8 mouse cellular contexts compared by ENCODE assay signal in genomic region chr14:34080321-34080997, GRCm38 (mm10). TPM values are rescaled to one million over a fixed set of nuclear protein-coding genes. Genes with fewer than 3 reads are reported as not detected.
DNase-seq lines count a peak whose midpoint lies in the region; ATAC-seq and TF ChIP-seq lines count a peak whose summit lies in the region.

No protein-coding gene starts in this region.

- no peaks in the 10 kb centered on the region for H3K36me3 ChIP-seq in embryonic facial prominence, embryonic 10.5 days (replicated peaks)
- H3K36me3 ChIP-seq in kidney, adult 2 months (ENCODE audit: control insufficient read depth, insufficient read depth, low read length): no peaks in the 10 kb centered on the region
- no peaks in the 10 kb centered on the region for H3K36me3 ChIP-seq in limb, embryonic 10.5 days
- no peaks in the 10 kb centered on the region for H3K36me3 ChIP-seq in midbrain, embryonic 15.5 days (replicated peaks)
- no peaks in the 10 kb centered on the region for H3K36me3 ChIP-seq in stomach, embryonic 14.5 days (ENCODE audit: control insufficient read depth, insufficient read depth, low read length)

- TF ChIP-seq POLR2A in kidney, adult 2 months (IDR thresholded peaks at IDR 0.05; ENCODE audit: low read depth, low read length): no peak

- 0 out of 2 replicates have a peak overlapping the region, but pooled peaks have one; percentile 12 for H3K4me3 ChIP-seq in embryonic facial prominence, embryonic 10.5 days
- no peak overlapping the region for H3K4me3 ChIP-seq in kidney, adult 2 months (ENCODE audit: insufficient read depth, low read depth, low read length)
- H3K4me3 ChIP-seq in limb, embryonic 10.5 days: no peak overlapping the region
- no peak overlapping the region for H3K4me3 ChIP-seq in midbrain, embryonic 15.5 days
- H3K4me3 ChIP-seq in stomach, embryonic 14.5 days (ENCODE audit: low read depth, low read length): no peak overlapping the region

- 0 out of 2 replicates have a peak, but pooled peaks cover 5% of the 10 kb centered on the region for H3K27me3 ChIP-seq in embryonic facial prominence, embryonic 10.5 days (replicated peaks; ENCODE audit: low read depth, poor library complexity, severe bottlenecking)
- H3K27me3 ChIP-seq in kidney, adult 2 months (replicated peaks; ENCODE audit: control insufficient read depth, insufficient read depth, low read length): no peaks in the 10 kb centered on the region
- H3K27me3 ChIP-seq in limb, embryonic 10.5 days (ENCODE audit: low read depth, poor library complexity, severe bottlenecking): no peaks in the 10 kb centered on the region
- no peaks in the 10 kb centered on the region for H3K27me3 ChIP-seq in midbrain, embryonic 15.5 days (replicated peaks)
- H3K27me3 ChIP-seq in stomach, embryonic 14.5 days (ENCODE audit: control insufficient read depth, insufficient read depth, low read length): no peaks in the 10 kb centered on the region

- H3K4me1 ChIP-seq in embryonic facial prominence, embryonic 10.5 days: no peaks in the 10 kb centered on the region
- H3K4me1 ChIP-seq in kidney, adult 2 months (ENCODE audit: control insufficient read depth, insufficient read depth, low read length): no peaks in the 10 kb centered on the region
- no peaks in the 10 kb centered on the region for H3K4me1 ChIP-seq in limb, embryonic 10.5 days
- H3K4me1 ChIP-seq in midbrain, embryonic 15.5 days: peaks cover 2% of the 10 kb centered on the region; the same call in 1 of the 2 replicates
- no peaks in the 10 kb centered on the region for H3K4me1 ChIP-seq in stomach, embryonic 14.5 days (ENCODE audit: control insufficient read depth, insufficient read depth, low read length)

- WGBS in embryonic facial prominence, embryonic 10.5 days: 8% methylated on average over 11 of the region's 11 CpGs
- 14% methylated on average over 11 of the region's 11 CpGs for whole genome bisulfite sequencing in kidney, adult 2 months
- WGBS in limb, embryonic 10.5 days: 9% methylated on average over 11 of the region's 11 CpGs
- 9% methylated on average over 11 of the region's 11 CpGs for WGBS in midbrain, embryonic 15.5 days
- WGBS in stomach, embryonic 14.5 days: 11% methylated on average over 11 of the region's 11 CpGs

- H3K4me2 ChIP-seq in midbrain, embryonic 15.5 days: no peak overlapping the region
- H3K4me2 ChIP-seq in stomach, embryonic 14.5 days (replicated peaks; ENCODE audit: low read depth, low read length): no peak overlapping the region; the same call in 1 of the 2 replicates

- peak; percentile 90 for TF ChIP-seq CTCF in kidney, adult 2 months (conservative IDR thresholded peaks at IDR 0.05; ENCODE audit: insufficient read depth, insufficient read length, low read depth, low read length)

- no peak overlapping the region for H3K9ac ChIP-seq in midbrain, embryonic 15.5 days
- no peak overlapping the region for H3K9ac ChIP-seq in stomach, embryonic 14.5 days (replicated peaks; ENCODE audit: low read depth, low read length)

- H3K9me3 ChIP-seq in embryonic facial prominence, embryonic 10.5 days: no peaks in the 10 kb centered on the region
- H3K9me3 ChIP-seq in limb, embryonic 10.5 days (replicated peaks): no peaks in the 10 kb centered on the region
- no peaks in the 10 kb centered on the region for H3K9me3 ChIP-seq in midbrain, embryonic 15.5 days
- H3K9me3 ChIP-seq in stomach, embryonic 14.5 days (ENCODE audit: control insufficient read depth, low read depth, low read length): no peaks in the 10 kb centered on the region

- H3K27ac ChIP-seq in embryonic facial prominence, embryonic 10.5 days (replicated peaks): no peak overlapping the region
- no peak overlapping the region for H3K27ac ChIP-seq in kidney, adult 2 months (ENCODE audit: insufficient read depth, low read depth, low read length)
- no peak overlapping the region for H3K27ac ChIP-seq in limb, embryonic 10.5 days
- H3K27ac ChIP-seq in midbrain, embryonic 15.5 days: no peak overlapping the region
- no peak overlapping the region for H3K27ac ChIP-seq in stomach, embryonic 14.5 days (ENCODE audit: low read length)

- peak; percentile 85 for ATAC-seq in midbrain, embryonic 15.5 days (replicated peaks)
- ATAC-seq in stomach, embryonic 14.5 days (ENCODE audit: insufficient number of reproducible peaks, insufficient read depth, low FRiP score, low read depth): peak; percentile 51

- DNase-seq in 3T3-L1 (ENCODE audit: low read depth, low spot score): peak; percentile 90
- peak; percentile 75 for DNase-seq in adrenal gland, postnatal 25 days
- peak; percentile 82 for DNase-seq in embryonic facial prominence, embryonic 10.5 days (ENCODE audit: low spot score)
- peak; percentile 67 to 85 for DNase-seq in heart, adult 18-20 months
- peak; percentile 65 for DNase-seq in kidney, adult 2 months
- peak; percentile 86 for DNase-seq in limb, embryonic 10.5 days (ENCODE audit: low spot score)

RNA-seq across cellular contexts. Expression of gene Anxa8, which starts 5.3 kb away (rescaled TPM):
- total RNA-seq in adrenal gland, postnatal 25 days (2021): 1.3 and 2.1 TPM in 2 replicates
- polyA plus RNA-seq in embryonic facial prominence, embryonic 10.5 days (2016; fragmentation: Nextera tagmentation; extraction: Ambion mirVana): 2.5 and 3.6 TPM in 2 replicates
- total RNA-seq in heart, adult 18-20 months (2021): 1 to 10 TPM; 1.8 to 5.4 TPM
- 1.7 and 2.3 TPM in 2 replicates for polyA plus RNA-seq in kidney, adult 2 months (2012; rRNA removed)
- 0.65 and 0.70 TPM in 2 replicates for polyA plus RNA-seq in limb, embryonic 10.5 days (2016; fragmentation: Nextera tagmentation; extraction: Ambion mirVana)
- polyA plus RNA-seq in midbrain, embryonic 15.5 days (2015; fragmentation: Nextera tagmentation; extraction: Ambion mirVana): 0.13 TPM in 1 of 2 replicates, not detected in the other
- polyA plus RNA-seq in stomach, embryonic 14.5 days (2014; fragmentation: Nextera tagmentation; extraction: Ambion mirVana): 50.6 and 54.0 TPM in 2 replicates

RNA-seq across cellular contexts. Expression of gene A630023A22Rik, which starts 22.1 kb away (rescaled TPM):
- not detected in 2 replicates for total RNA-seq in adrenal gland, postnatal 25 days (2021)
- polyA plus RNA-seq in embryonic facial prominence, embryonic 10.5 days (2016; fragmentation: Nextera tagmentation; extraction: Ambion mirVana): not detected in 2 replicates
- not detected for total RNA-seq in heart, adult 18-20 months (2021)
- not detected in 2 replicates for polyA plus RNA-seq in kidney, adult 2 months (2012; rRNA removed)
- polyA plus RNA-seq in limb, embryonic 10.5 days (2016; fragmentation: Nextera tagmentation; extraction: Ambion mirVana): not detected in 2 replicates
- not detected in 2 replicates for polyA plus RNA-seq in midbrain, embryonic 15.5 days (2015; fragmentation: Nextera tagmentation; extraction: Ambion mirVana)
- polyA plus RNA-seq in stomach, embryonic 14.5 days (2014; fragmentation: Nextera tagmentation; extraction: Ambion mirVana): 0.69 TPM in 1 of 2 replicates, not detected in the other

RNA-seq across cellular contexts. Expression of gene Antxrl, which starts 28.0 kb away (rescaled TPM):
- not detected in 2 replicates for total RNA-seq in adrenal gland, postnatal 25 days (2021)
- not detected in 2 replicates for polyA plus RNA-seq in embryonic facial prominence, embryonic 10.5 days (2016; fragmentation: Nextera tagmentation; extraction: Ambion mirVana)
- total RNA-seq in heart, adult 18-20 months (2021): not detected
- polyA plus RNA-seq in kidney, adult 2 months (2012; rRNA removed): 0.10 TPM in 1 of 2 replicates, not detected in the other
- polyA plus RNA-seq in limb, embryonic 10.5 days (2016; fragmentation: Nextera tagmentation; extraction: Ambion mirVana): not detected in 2 replicates
- not detected in 2 replicates for polyA plus RNA-seq in midbrain, embryonic 15.5 days (2015; fragmentation: Nextera tagmentation; extraction: Ambion mirVana)
- not detected in 2 replicates for polyA plus RNA-seq in stomach, embryonic 14.5 days (2014; fragmentation: Nextera tagmentation; extraction: Ambion mirVana)

Comparison
In these comparisons a context has a peak if more than half of its experiments do, and no peak if none do; other contexts are left out.
1. RNA of gene Anxa8, which starts 5.3 kb away (polyA plus RNA-seq): 50.6 to 54.0 TPM in stomach, embryonic 14.5 days; 2.5 to 3.6 TPM in embryonic facial prominence, embryonic 10.5 days, 1.7 to 2.3 TPM in kidney, adult 2 months, 0.65 to 0.70 TPM in limb, embryonic 10.5 days and 0.13 TPM in midbrain, embryonic 15.5 days; every median in the first group is over 10 times any median in the second.
2. Peak in every context shown above with its lines, with median percentiles within 50 percentile points of each other: DNase-seq.